Mouse (Mus musculus) hindbrain, embryonic 15.5 days (tissue): ENCODE data around the gene Rap1gap. TPM values are rescaled to one million over a fixed set of nuclear protein-coding genes. Genes with fewer than 3 reads are reported as not detected.

Experiments used
- ATAC-seq: fragments of 200-750 bp; cut with Nextera tagmentation; 2 replicates; pipeline ENCODE4 v1.8.0; 2017; ENCODE audit warnings: low read depth, moderate number of reproducible peaks, moderate TSS enrichment; ENCODE audit not compliant: low FRiP score
- H3K27ac ChIP-seq: fragments of 300-500 bp; sonication (generic); replicated peaks from 2 replicates; pipeline ENCODE4 v1.5.1; 2015; ENCODE audit warnings: mild to moderate bottlenecking, inconsistent platforms
- H3K27me3 ChIP-seq: fragments of 300-500 bp; sonication (generic); 2 replicates; pipeline ENCODE4 v1.6.1; 2015; ENCODE audit warnings: control low read depth, inconsistent platforms
- H3K36me3 ChIP-seq: fragments of 300-500 bp; sonication (generic); 2 replicates; pipeline ENCODE4 v1.6.1; 2015; ENCODE audit warnings: control low read depth, inconsistent platforms
- H3K4me1 ChIP-seq: fragments of 300-500 bp; sonication (generic); replicated peaks from 2 replicates; pipeline ENCODE4 v1.6.1; 2015; ENCODE audit warnings: control low read depth, inconsistent platforms
- H3K4me2 ChIP-seq: fragments of 300-500 bp; sonication (generic); 2 replicates; pipeline ENCODE4 v1.6.1; 2015; ENCODE audit warnings: moderate library complexity, mild to moderate bottlenecking, inconsistent platforms
- H3K4me3 ChIP-seq: fragments of 300-500 bp; sonication (generic); 2 replicates; pipeline ENCODE4 v1.5.1; 2015; ENCODE audit warnings: mild to moderate bottlenecking, inconsistent platforms
- H3K9ac ChIP-seq: fragments of 300-500 bp; sonication (generic); 2 replicates; pipeline ENCODE4 v1.6.1; 2015; ENCODE audit warnings: inconsistent platforms
- H3K9me3 ChIP-seq: fragments of 300-500 bp; sonication (generic); 2 replicates; pipeline ENCODE4 v1.6.1; 2016; ENCODE audit warnings: control low read depth, inconsistent platforms
- WGBS: fragments of 180-500 bp; shearing (Covaris S2); methylation state at CpG from one replicate; pipeline ENCODE4 v1.1.7; 2015; 5-methylcytosine and 5-hydroxymethylcytosine counted together
- polyA plus RNA-seq: library from polyadenylated mRNA; unstranded; fragments of >200 nt; fragmentation: Nextera tagmentation; extraction: Ambion mirVana; gene quantifications from 2 replicates; pipeline ENCODE4 v1.2.1, GENCODE M21; 2015

Gene Rap1gap
- polyA plus RNA-seq, 1 experiment from 2014 or later, result 99.6 TPM

- Histone ChIP-seq H3K27ac (no peak overlapping the region), H3K4me1 (no peaks in the 10 kb centered on the region), H3K27me3 (no peaks in the 10 kb centered on the region), H3K4me2 (no peak overlapping the region), H3K4me3 (no peak overlapping the region), H3K36me3 (peaks cover 69% of the 10 kb centered on the region), H3K9me3 (no peaks in the 10 kb centered on the region), H3K9ac (no peak overlapping the region)
- ATAC-seq, result no peak
Observed at GRCm38 (mm10) chr4:137646262-137646661, 18.3 kb upstream of the Rap1gap start.

- 67% methylated on average over 6 of the region's 6 CpGs for WGBS
- Histone ChIP-seq H3K27me3 (no peaks in the 10 kb centered on the region), H3K36me3 (peaks cover 72% of the 10 kb centered on the region), H3K4me2 (no peak overlapping the region), H3K27ac (no peak overlapping the region), H3K9me3 (no peaks in the 10 kb centered on the region), H3K4me3 (no peak overlapping the region), H3K9ac (no peak overlapping the region), H3K4me1 (no peaks in the 10 kb centered on the region)
- no peak for ATAC-seq
Observed at GRCm38 (mm10) chr4:137647648-137648047, 16.9 kb upstream of the Rap1gap start.

GRCm38 (mm10) chr4:137648230-137648629, 16.3 kb upstream of the Rap1gap start:
- peaks cover 73% of the 10 kb centered on the region for H3K36me3 ChIP-seq
- H3K9ac ChIP-seq, result no peak overlapping the region
- 88% methylated on average over 9 of the region's 9 CpGs for WGBS
- H3K27ac ChIP-seq, result no peak overlapping the region
- no peaks in the 10 kb centered on the region for H3K9me3 ChIP-seq
- no peaks in the 10 kb centered on the region for H3K27me3 ChIP-seq
- no peaks in the 10 kb centered on the region for H3K4me1 ChIP-seq
- H3K4me3 ChIP-seq, result no peak overlapping the region
- no peak overlapping the region for H3K4me2 ChIP-seq
- no peak for ATAC-seq

- WGBS, result 89% methylated on average over 5 of the region's 5 CpGs
- Histone ChIP-seq H3K4me1 (no peaks in the 10 kb centered on the region), H3K9me3 (no peaks in the 10 kb centered on the region), H3K36me3 (peaks cover 68% of the 10 kb centered on the region), H3K27ac (no peak overlapping the region), H3K9ac (no peak overlapping the region), H3K4me3 (no peak overlapping the region), H3K4me2 (no peak overlapping the region), H3K27me3 (no peaks in the 10 kb centered on the region)
- no peak for ATAC-seq
Observed at GRCm38 (mm10) chr4:137650912-137651311, 13.6 kb upstream of the Rap1gap start.

GRCm38 (mm10) chr4:137652835-137653346, 11.6 kb upstream of the Rap1gap start:
- Histone ChIP-seq H3K4me1 (no peaks in the 10 kb centered on the region), H3K4me3 (no peak overlapping the region), H3K4me2 (no peak overlapping the region), H3K9ac (no peak overlapping the region), H3K27ac (no peak overlapping the region), H3K36me3 (peaks cover 68% of the 10 kb centered on the region), H3K27me3 (no peaks in the 10 kb centered on the region), H3K9me3 (no peaks in the 10 kb centered on the region)
- 96% methylated on average over 5 of the region's 5 CpGs for WGBS
- ATAC-seq, result no peak

- H3K4me1 ChIP-seq, result peaks cover 4% of the 10 kb centered on the region
- peaks cover 47% of the 10 kb centered on the region for H3K36me3 ChIP-seq
- no peak overlapping the region for H3K27ac ChIP-seq
- H3K27me3 ChIP-seq, result no peaks in the 10 kb centered on the region
- H3K4me3 ChIP-seq, result no peak overlapping the region
- H3K9ac ChIP-seq, result no peak overlapping the region
- no peak overlapping the region for H3K4me2 ChIP-seq
- no peaks in the 10 kb centered on the region for H3K9me3 ChIP-seq
- ATAC-seq, result no peak
- 66% methylated on average over 18 of the region's 18 CpGs for WGBS
Observed at GRCm38 (mm10) chr4:137655241-137656031, 9.1 kb upstream of the Rap1gap start.

- H3K9me3 ChIP-seq, result no peaks in the 10 kb centered on the region
- peaks cover 35% of the 10 kb centered on the region for H3K36me3 ChIP-seq
- H3K9ac ChIP-seq, result no peak overlapping the region
- peaks cover 16% of the 10 kb centered on the region for H3K4me1 ChIP-seq
- WGBS, result 80% methylated on average over 8 of the region's 8 CpGs
- H3K27ac ChIP-seq, result no peak overlapping the region
- no peaks in the 10 kb centered on the region for H3K27me3 ChIP-seq
- no peak overlapping the region for H3K4me2 ChIP-seq
- ATAC-seq, result no peak
- H3K4me3 ChIP-seq, result no peak overlapping the region
Observed at GRCm38 (mm10) chr4:137657674-137658073, 6.9 kb upstream of the Rap1gap start.

GRCm38 (mm10) chr4:137659541-137659940, 5.0 kb upstream of the Rap1gap start:
- WGBS, result 56% methylated on average over 4 of the region's 4 CpGs
- Histone ChIP-seq H3K4me2 (no peak overlapping the region), H3K9ac (no peak overlapping the region), H3K27me3 (no peaks in the 10 kb centered on the region), H3K27ac (no peak overlapping the region), H3K4me1 (peaks cover 24% of the 10 kb centered on the region), H3K9me3 (no peaks in the 10 kb centered on the region), H3K36me3 (peaks cover 18% of the 10 kb centered on the region; the same call in 1 of the 2 replicates), H3K4me3 (no peak overlapping the region)
- no peak for ATAC-seq

GRCm38 (mm10) chr4:137660364-137661077, 4.0 kb upstream of the Rap1gap start:
- H3K27me3 ChIP-seq, result no peaks in the 10 kb centered on the region
- peaks cover 34% of the 10 kb centered on the region for H3K4me1 ChIP-seq
- WGBS, result 59% methylated on average over 10 of the region's 10 CpGs
- no peak overlapping the region for H3K4me3 ChIP-seq
- H3K4me2 ChIP-seq, result no peak overlapping the region
- ATAC-seq, result no peak; the same call in 1 of the 2 replicates
- H3K9me3 ChIP-seq, result no peaks in the 10 kb centered on the region
- no peak overlapping the region for H3K9ac ChIP-seq
- peak overlapping the region; percentile 49; the same call in 1 of the 2 replicates for H3K27ac ChIP-seq
- H3K36me3 ChIP-seq, result peaks cover 16% of the 10 kb centered on the region; the same call in 1 of the 2 replicates

GRCm38 (mm10) chr4:137661078-137661450, 3.5 kb upstream of the Rap1gap start:
- H3K4me2 ChIP-seq, result no peak overlapping the region
- no peak for ATAC-seq
- H3K4me3 ChIP-seq, result no peak overlapping the region
- peaks cover 39% of the 10 kb centered on the region for H3K4me1 ChIP-seq
- H3K9ac ChIP-seq, result no peak overlapping the region
- WGBS, result 54% methylated on average over 2 of the region's 2 CpGs
- H3K36me3 ChIP-seq, result peaks cover 13% of the 10 kb centered on the region; the same call in 1 of the 2 replicates
- no peaks in the 10 kb centered on the region for H3K27me3 ChIP-seq
- H3K27ac ChIP-seq, result peak overlapping the region; percentile 49
- no peaks in the 10 kb centered on the region for H3K9me3 ChIP-seq

GRCm38 (mm10) chr4:137661547-137661946, 3.0 kb upstream of the Rap1gap start:
- no peak for ATAC-seq
- whole genome bisulfite sequencing, result 59% methylated on average over 6 of the region's 6 CpGs
- Histone ChIP-seq H3K27me3 (no peaks in the 10 kb centered on the region), H3K36me3 (peaks cover 8% of the 10 kb centered on the region; the same call in 1 of the 2 replicates), H3K4me1 (peaks cover 44% of the 10 kb centered on the region), H3K9me3 (no peaks in the 10 kb centered on the region), H3K9ac (no peak overlapping the region), H3K4me2 (no peak overlapping the region), H3K27ac (peak overlapping the region; percentile 70), H3K4me3 (no peak overlapping the region)

GRCm38 (mm10) chr4:137663491-137663890, 1.0 kb upstream of the Rap1gap start:
- peaks cover 63% of the 10 kb centered on the region for H3K4me1 ChIP-seq
- WGBS, result 74% methylated on average over 4 of the region's 4 CpGs

More at GRCm38 (mm10) chr4:137663491-137663890, 1.0 kb upstream of the Rap1gap start:
- Histone ChIP-seq H3K27ac (no peak overlapping the region), H3K9me3 (no peaks in the 10 kb centered on the region), H3K9ac (no peak overlapping the region), H3K4me3 (no peak overlapping the region), H3K27me3 (no peaks in the 10 kb centered on the region), H3K36me3 (no peaks in the 10 kb centered on the region), H3K4me2 (no peak overlapping the region)
- no peak for ATAC-seq
